Mouse (Mus musculus): ENCODE measurements at regions not wholly inside any gene's neighbourhood (a gene's known extent, or its start where the extent isn't known, plus 50 kb on each side); places are given as distances from the start of the nearest gene placed in this dataset.
A peak's percentile ranks its signal among the peaks of the same experiment; 100 is the strongest.

DNA sequence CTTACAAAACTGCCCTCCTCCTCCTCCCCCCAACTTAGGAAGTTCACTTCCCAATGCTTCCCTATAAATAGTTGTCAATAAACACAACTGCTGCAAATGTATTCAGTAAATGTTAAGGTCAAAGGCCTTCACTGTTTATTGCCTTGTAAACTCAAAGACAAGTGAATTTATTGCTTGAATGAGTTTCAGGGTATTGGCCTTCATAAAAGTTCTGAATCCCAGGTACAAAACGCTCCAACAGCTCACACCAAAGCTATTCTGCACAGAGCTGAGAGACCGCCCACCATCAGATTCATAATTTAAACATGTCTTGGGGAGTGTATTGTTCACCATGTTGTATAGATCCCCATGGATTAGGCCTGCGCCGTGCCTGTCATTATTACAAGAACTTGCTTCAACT lies 53.9 kb upstream of the Cdkn3 start:
- no peak for DNase-seq (ENCODE audit: low spot score in 2 of 2)

DNA sequence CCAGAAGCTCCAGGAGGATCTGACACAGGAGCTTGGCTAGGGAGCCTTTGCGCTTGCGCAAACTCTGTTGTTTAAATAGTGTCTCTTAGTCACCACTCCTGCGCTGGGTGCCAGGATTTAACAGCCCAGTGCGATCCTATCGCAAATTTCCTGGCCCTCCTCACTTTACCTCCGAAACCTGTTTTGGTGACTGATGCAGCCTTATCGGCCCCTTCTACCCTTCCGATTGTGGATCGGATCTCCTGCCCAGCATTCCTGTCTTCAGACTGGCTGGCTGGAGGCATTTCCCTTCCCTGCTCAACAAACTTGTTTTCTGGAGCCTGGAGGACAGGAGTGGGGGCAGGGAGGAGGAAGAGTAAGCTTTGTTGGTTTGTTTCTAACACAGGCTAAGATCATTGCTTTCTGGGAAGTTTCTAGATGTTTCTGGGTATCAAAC lies 56.0 kb upstream of the Cdkn3 start:
- peak in 1 of 2 experiments; percentile 5 for DNase-seq (ENCODE audit: low spot score in 2 of 2)

DNA sequence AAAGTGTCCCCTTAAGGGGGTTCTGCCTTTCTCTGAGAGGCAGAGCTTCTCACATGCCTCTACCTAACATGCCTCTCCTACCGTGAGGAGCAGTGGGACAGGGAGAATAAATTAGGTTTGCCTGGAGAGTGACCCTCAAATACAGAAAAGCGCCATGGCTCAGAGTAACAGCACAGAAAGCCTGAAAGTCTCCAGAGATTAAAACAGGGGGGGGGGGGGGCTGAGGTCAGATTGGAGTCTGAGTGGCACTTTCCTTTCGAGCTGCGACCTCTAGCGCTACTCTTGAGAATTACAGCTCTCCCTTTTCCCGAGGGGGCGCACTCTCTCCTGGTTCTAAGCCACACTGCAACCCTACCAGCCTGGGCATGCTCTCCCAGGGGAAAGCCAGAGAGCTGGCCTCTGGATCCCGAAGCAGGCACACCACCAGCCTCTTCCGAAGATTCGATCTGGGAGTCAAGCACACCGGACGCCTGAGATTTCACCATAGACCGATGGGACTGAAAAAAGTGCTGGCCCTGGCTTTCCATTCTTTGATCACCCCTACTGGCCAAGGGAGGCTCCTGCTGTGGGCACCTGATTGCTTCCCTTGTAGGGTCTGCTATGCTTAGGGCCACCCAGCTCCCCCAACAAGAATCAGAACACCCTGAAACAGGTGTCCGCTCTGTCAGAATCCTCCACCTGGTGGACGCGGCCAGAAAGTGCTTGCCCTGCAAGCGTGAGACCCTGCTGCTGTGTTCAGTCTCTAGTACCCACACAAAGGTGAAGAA lies 57.5 kb upstream of the Cdkn3 start:
- peak; percentile 21 to 44 for DNase-seq (ENCODE audit: low spot score in 2 of 2)

DNA sequence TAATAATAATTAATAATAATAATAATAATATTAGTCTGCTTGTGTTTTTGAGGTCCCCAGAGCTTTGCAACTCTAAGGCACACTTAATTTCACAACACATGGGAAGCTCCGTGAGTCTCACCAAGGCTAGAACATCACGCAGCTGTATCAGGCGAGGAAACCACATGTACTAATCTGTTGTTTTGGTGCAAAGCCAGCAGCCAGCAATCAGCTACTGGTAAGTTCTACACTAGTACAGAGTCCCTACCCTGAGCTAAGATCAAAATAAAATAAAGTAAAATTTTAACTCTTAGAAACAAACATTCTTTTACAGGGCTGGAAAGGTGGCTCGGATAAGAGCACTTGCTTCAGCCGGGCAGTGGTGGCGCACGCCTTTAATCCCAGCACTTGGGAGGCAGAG lies 67.8 kb upstream of the Cdkn3 start:
- no peak for DNase-seq (ENCODE audit: low spot score in 2 of 2)

DNA sequence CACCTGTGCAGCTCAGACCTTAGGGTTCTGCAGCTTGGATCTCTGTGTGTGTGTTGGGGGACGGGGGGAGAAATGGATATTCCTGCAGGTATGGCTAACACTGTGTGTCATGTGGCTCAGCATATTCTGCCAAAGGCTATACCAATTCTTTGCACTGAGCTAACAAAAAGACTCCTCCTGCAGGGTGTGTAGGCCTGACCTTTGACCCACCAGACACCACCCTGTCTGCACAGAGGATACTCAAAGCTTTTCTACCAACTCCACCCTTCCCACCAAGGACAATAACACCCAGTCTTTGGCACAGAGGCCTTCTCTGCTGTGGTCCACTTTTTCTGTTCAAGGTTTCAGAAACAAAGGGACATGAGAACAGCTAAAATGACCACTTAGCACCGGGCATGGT lies 68.3 kb upstream of the Cdkn3 start:
- no peak for DNase-seq (ENCODE audit: low spot score in 2 of 2)

DNA sequence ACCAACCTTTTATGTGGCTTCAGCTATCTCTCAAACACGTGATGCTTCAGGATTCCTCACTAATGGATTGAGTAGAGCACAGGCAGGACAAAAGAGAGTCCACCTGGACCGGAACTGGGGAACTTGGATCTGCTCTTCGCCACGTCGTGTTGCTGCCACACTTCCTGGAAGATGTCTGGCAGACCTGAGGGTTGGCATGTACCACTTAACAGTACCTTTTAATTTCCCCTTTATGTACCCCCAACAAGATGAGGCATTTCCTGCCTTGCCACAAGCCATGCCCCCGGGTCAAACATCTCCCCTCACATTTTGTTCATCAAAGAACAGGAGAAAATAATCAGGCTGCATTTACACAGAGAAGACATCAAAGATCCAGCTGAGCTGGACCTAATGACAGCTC lies 77.6 kb upstream of the Cdkn3 start:
- DNase-seq (ENCODE audit: low spot score in 2 of 2) = no peak

DNA sequence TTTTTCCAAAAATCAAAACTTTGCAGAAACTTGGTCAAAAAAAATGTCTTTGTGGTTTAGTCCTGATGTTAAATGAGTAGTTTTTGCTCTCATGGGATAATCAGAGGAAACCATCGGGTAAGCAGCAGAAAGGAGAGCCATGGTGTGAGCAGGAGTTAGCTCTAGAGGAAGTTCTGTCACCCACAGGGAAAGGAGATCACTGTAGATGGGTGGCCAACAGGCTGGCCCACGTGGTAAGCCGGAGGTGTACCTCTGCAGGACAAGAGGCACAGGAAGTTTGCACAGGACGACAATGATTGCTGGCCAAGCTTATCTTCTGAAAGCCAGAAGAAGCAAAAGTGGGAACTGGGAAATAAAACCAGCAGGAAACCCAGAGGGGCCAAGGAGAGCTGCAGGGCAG lies 81.4 kb upstream of the Cdkn3 start:
- DNase-seq (ENCODE audit: low spot score in 2 of 2) = no peak

DNA sequence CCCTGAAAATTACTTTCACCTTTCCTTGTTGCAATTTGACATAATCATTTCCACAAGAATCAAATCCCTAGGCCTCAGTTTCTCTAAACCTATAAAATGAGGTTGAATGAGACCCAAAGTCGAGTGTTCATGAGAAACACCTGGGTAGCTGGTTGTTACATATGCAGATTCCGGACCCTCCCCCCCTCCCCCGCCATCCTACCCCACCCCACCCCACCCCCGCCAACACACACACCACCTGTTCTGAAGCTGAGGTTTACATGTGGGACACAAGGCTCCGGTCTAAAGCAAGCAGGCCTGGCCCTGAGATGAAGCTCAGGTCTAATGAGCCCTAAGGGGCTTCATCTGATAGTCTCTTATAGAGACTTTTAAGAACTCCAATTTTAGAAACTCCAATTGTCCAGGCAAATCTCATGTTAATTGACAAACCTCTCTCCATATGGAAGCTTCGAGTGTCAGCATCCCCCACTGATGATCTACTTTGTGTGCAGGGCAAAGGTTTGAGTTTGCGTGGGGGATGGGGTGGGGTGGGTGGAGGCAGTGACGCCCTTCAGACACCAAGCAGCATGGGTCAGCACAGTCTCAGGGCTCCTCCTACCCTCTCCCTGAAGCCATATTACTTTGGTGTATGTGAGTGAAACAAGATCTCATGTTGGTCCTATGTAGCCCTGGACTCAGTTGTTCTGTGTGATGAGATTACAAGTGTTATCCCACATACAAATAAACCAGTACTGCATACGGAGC lies 88.7 kb upstream of the Cdkn3 start:
- no peak for DNase-seq (ENCODE audit: low spot score in 2 of 2)

DNA sequence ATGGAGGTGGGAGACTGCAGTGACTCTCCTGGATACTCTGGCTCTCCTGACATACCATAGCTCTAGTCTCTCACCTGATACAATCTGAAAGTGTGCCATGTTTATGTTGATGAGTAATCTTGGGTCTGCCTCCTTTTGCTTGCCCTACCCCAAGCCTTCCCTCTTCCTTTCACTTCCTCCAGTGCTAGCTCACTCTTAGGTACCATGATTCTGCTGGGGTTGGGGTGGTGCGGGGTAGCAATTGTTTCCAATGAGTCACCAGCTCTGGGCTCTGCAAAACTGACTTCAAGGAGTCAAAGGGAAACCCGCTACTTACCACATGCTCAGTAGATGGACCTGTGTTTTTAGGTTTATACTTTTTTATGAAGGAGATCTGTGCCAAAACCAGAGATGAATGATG lies 89.3 kb upstream of the Cdkn3 start:
- no peak for DNase-seq (ENCODE audit: low spot score in 2 of 2)

DNA sequence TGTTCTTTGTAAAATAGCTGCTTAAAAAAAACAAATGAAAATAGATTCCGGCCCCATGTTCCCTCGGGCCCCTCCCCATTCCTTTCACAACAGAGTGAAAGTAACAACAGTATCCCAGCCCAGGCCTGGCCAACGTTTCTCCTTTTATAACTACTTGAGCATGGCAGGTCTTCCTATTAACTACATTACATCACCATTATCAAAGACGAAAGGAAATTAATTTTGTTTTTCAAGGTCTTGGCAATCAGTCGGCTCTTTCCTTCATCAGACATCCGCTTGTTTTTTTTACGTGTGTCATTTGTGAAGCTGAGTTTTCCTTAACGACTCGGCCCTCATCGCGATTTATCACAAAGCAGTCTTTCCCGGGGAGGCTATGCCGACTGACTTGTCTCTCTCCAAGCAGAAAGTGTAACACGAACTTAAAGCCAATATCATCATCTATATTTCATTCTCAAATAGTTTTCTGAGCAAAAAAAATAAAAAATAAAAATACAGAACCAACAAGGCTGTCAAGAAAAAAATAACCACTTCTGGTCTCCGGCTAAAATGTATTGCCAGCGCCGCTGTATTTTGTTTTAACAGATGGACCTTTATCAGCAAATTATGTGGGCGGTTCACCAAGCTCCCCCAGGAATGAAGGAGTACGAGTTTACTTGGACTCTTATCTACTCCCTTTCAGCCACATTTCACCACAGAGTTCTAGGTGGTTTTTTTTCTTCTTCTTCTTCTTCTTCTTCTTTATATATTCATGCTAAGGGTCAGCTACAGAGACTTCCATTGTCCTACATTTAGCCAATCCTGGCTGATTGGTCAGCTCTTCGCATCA lies 89.9 kb upstream of the Cdkn3 start:
- no peak for DNase-seq (ENCODE audit: low spot score in 2 of 2)

DNA sequence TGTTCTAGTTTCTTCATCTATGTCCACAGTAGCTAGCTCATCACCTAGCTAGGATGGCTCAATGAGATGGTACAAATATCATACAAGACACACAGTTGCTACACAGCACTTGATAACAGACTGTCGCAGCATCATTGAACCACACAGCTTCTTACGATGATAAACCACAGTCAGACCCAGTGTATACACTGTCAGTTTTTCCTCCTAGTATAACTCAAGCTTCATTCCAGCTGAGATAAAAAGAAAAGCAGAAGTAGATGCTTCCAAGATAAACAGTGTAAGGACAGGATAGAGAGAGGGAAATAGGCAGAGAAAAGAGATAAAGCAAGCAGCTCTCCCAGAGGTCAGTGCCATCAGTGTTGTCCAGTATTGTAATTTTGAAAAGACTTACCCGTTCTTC lies 92.1 kb upstream of the Cdkn3 start:
- DNase-seq (ENCODE audit: low spot score in 2 of 2) = no peak

DNA sequence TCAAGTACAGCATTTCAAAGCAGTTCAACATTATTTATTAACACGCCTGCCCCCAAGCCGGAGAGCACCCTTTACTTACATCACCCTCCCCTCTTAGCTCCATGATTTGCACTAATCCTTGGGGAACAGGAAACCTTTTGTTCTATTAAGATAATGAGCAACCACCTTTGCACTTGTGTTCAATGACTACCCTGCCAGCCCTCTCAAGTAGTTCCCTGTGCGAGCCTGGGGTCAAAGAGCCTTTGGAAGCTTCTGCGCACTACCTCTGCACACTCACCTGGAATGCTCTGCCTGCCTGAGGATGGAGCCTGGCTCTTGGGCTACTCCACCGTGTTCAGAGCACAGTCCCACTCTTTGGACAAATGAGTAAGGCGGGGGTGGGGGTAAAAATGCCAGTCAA lies 96.0 kb upstream of the Cdkn3 start:
- no peak for DNase-seq (ENCODE audit: low spot score in 2 of 2)

DNA sequence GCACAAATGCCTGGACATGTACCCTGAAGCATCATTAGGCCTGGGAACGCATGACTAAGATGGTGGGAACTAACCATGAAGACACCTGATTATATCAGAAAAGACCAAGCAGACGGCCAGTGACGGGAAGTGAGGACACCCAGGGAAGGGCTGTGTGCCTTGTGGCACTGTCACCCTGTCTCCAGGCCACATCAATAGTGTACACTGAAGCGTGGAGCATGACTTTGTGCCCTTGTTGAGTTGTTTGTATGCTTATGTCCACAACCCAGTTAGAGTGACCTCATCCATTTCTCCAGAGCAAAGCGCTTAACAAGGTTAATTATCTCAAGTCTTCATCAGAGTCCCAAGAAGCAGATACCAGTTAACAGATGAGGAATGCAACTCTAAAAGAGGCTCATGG lies 96.8 kb upstream of the Cdkn3 start:
- DNase-seq (ENCODE audit: low spot score in 2 of 2) = no peak

DNA sequence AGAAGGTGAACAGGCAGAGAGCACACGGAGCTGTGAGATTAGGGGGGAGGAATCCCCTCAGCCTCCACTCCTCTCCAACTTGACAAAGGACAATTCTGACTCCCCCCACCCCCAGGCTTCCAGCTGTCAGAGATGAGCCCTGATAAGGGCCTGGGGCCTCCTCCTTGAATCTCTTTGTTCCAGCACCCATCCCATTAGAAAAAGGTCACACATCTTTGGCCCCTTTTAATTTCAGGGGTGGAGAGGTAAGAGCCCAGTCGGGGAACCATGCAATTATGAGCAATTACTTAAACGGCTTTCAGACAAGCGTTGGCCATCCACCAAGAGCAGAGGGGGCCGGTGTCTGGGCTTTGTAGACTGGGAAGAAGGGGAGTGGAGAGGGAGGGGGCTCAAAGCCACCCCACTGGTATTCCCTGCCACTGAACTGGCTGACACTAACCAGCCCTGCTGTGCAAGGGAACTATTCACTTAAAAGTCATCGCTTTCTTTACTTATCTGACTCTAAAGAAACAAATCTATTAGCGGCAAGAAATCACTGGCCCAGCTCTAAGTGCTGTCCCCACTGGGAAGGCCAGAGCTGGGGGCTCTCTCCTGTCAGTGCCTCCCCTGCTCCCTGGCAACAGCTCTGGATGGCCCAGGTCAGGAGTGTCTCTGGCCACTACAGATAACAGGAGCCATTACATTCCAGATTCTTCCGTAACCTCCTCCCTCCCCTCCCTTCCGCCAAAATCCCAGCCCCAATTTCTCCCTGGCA lies 98.4 kb upstream of the Cdkn3 start:
- DNase-seq (ENCODE audit: low spot score in 2 of 2) = no peak

DNA sequence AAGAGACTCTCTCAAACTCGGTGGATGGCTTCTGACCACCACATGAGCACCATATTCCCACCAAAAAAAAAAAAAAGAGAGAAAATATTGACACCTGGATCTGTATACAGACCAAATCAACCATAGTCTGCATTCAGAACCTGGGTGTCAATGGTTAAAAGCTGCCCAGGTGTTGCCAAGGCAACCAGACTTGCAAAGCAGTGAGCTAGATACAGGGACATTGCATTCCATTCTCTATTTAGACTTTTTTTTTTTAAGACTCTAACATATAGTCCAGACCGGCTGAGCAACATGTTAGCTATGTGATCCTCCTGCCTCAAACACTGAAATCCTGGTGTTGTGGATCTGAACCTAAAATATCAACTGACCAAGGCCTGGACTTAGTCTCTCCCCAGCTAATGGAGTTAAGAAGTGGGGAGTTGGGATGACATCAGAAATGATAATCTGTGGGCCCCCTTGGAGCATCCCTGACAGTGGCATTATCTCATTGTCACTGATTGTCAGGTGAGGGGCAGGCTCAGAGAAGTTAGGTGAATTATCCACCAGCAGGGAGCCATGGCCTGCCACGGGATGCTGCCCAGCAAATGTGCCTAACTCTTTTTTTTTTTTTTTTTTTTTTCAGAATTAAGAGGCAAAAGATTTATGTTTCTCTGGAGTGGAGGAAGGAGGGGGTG lies 99.1 kb upstream of the Cdkn3 start:
- DNase-seq (ENCODE audit: low spot score in 2 of 2) = no peak

DNA sequence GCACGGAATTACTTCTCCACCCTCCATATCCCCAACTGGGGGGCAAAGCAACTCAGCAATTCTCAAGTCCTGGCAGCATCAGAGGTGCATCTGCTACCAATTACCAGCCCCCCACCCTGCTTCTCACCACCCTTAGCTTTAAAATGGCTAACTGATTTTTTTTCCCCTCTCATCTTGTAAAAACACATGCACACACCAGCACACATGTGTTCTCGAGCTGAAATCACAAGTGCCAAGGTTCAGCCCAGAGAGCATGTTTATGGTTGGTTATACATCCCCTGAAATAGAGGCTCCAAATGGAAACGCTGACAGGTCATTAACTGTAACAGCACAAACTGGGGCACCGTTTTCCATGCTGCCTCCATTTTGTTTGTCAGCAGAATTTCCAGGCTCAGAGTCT lies 101.0 kb upstream of the Cdkn3 start:
- no peak for DNase-seq (ENCODE audit: low spot score in 2 of 2)

DNA sequence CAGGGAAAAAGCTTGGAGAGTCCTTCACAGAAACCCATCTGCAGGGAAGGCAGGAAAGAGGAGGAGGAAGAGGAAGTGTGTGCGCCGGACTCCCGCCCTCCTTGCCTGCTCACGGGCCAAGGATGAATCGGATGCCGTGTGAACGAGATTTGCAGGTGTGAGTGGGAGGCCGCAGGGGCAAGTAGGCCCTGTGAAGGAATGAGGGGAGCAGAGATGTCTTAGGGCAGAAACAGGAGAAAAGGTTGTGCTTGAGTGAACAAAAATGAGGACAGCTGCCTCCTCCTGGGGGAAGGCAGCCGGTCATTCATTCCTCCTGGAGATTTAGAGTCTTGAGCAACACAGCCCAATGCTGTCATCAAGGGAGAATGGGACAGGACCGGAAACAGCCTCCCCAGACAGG lies 104.1 kb upstream of the Cdkn3 start:
- no peak for DNase-seq (ENCODE audit: low spot score in 2 of 2)

DNA sequence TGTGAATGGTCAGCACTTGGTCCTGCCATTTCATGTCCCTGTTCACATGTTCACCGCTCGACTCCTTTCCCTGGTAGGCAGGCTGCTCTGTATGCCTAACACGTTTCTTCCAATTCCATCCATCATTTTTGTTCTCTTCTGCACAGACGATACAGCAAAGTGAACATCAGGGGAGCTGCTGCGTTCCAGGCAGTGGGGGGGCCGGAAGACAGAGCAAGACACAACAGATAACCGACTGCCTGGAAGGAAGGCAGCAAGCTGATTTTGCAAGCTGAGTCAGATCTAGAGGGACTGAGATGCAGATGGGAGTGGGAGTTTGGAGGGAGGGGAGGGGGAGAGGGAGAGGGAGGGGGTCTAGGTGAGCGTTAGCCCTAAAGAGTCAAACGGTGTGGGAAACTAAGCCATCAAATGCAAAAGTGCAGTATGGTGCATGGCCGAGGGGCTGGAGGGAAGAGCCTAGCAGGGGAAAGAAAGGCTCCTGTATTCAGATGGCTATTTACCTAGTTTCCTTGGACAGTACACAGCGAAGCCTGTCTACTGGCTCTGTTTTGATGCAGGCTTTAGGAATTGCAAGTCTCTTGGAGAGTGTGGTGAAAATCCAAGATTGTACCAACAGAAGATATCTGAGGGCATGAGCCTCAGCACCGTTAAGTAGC lies 112.9 kb upstream of the Cdkn3 start:
- DNase-seq (ENCODE audit: low spot score in 2 of 2) = no peak

DNA sequence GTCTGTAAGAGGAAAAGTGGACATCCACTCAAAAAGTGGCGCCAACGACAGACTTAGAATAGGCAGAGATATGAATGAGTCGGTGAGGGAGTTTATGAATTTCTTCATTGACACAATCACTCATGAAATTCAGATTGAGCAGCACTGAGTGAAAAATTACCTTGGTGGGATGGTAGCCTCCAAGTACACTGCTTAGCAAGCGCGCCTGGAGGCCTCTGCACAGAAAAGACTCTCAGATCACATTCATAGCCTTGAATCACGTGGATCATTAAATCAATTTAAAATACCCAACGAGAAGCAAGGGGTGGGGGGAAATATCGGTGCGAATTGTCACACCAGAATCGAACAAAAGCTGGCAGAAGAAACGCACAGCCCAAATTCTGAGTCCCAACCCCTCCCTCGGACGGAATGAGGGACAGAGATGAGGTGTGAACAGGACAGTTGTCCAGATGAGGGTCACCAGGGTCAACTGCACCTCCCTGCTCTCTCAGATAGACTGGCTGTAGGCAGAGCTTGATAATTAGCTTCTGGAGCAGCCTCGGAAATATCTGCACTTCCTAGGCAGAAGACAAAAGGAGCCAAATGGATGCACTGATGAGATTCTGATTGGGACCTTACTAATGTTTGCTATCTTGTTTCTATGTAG lies 113.5 kb upstream of the Cdkn3 start:
- no peak for DNase-seq (ENCODE audit: low spot score in 2 of 2)

All from left cerebral cortex, adult 18-20 months (tissue).